In genomic region chr4:140815996-140816917, GRCm38 (mm10) we compare ENCODE assay signal across 9 mouse cellular contexts. TPM values are rescaled to one million over a fixed set of nuclear protein-coding genes. Genes with fewer than 3 reads are reported as not detected.
DNase-seq lines count a peak whose midpoint lies in the region; ATAC-seq and TF ChIP-seq lines count a peak whose summit lies in the region.
"Had no signal": no experiment of that assay in that cellular context is flagged by ENCODE, and none has a peak within 500 bp of the region (broad histone marks: within the 10 kb centered on the region; RNA-seq: fewer than 3 reads in every experiment).

No protein-coding gene starts in this region.

- H3K27ac ChIP-seq in MEL (ENCODE audit: control insufficient read depth, low read depth, low read length), result peak overlapping the region; percentile 78
- H3K27ac ChIP-seq in intestine, embryonic 16.5 days (ENCODE audit: low read length), result peak overlapping the region; percentile 75
- H3K27ac ChIP-seq in lung, postnatal 0 days (ENCODE audit: low read length), result no peak overlapping the region
- H3K27ac ChIP-seq in midbrain, embryonic 10.5 days (replicated peaks), result no peak overlapping the region
- no peak overlapping the region for H3K27ac ChIP-seq in forebrain, postnatal 0 days (ENCODE audit: low read depth, low read length)

- DNase-seq in gastrocnemius, postnatal 10 days, result peak; percentile 35
- no peak for DNase-seq in gastrocnemius, adult 8-10 months (ENCODE audit: low spot score in 2 of 2)
- peak; percentile 88 for DNase-seq in MEL (ENCODE audit: low read depth, low spot score)
- DNase-seq in lung, postnatal 0 days (ENCODE audit: low spot score), result peak; percentile 41
- DNase-seq in layer of hippocampus, adult 8-10 months (ENCODE audit: low spot score in 2 of 2), result no peak
- DNase-seq in midbrain, embryonic 10.5 days (ENCODE audit: low spot score), result no peak
- DNase-seq in forebrain, postnatal 0 days, result no peak

- TF ChIP-seq EP300 in MEL (IDR thresholded peaks at IDR 0.05; ENCODE audit: low read depth in 1 of 2, low read length in 2 of 2), result peak; percentile 43 to 76
- TF ChIP-seq EP300 in lung, postnatal 0 days (IDR thresholded peaks at IDR 0.05), result no peak

- TF ChIP-seq CTCF in MEL (IDR thresholded peaks at IDR 0.05 in 2 of 3, conservative IDR thresholded peaks at IDR 0.05 in 1 of 3; ENCODE audit: control insufficient read depth in 1 of 3, insufficient read depth in 1 of 3, low read depth in 2 of 3, low read length in 3 of 3, poor library complexity in 1 of 3, severe bottlenecking in 1 of 3), result no peak
- TF ChIP-seq CTCF in lung, postnatal 0 days (IDR thresholded peaks at IDR 0.05), result no peak
- TF ChIP-seq CTCF in forebrain, postnatal 0 days (IDR thresholded peaks at IDR 0.05; ENCODE audit: low read depth), result no peak

- H3K4me2 ChIP-seq in intestine, embryonic 16.5 days (ENCODE audit: low read depth, low read length), result peak overlapping the region; percentile 12; the same call in 1 of the 2 replicates
- no peak overlapping the region for H3K4me2 ChIP-seq in lung, postnatal 0 days (replicated peaks; ENCODE audit: low read depth, low read length)
- H3K4me2 ChIP-seq in forebrain, postnatal 0 days (ENCODE audit: low read depth), result no peak overlapping the region

- no peak for TF ChIP-seq RAD21 in MEL (IDR thresholded peaks at IDR 0.05; ENCODE audit: low read depth, low read length)

- peak overlapping the region in 1 of 2 experiments; percentile 18; a peak in 2 of 4 replicates for H3K4me3 ChIP-seq in MEL (ENCODE audit: control insufficient read depth in 1 of 2, insufficient read depth in 1 of 2, low read depth in 2 of 2, low read length in 2 of 2)
- no peak overlapping the region for H3K4me3 ChIP-seq in intestine, embryonic 16.5 days (ENCODE audit: low read length)
- no peak overlapping the region for H3K4me3 ChIP-seq in lung, postnatal 0 days (ENCODE audit: low read depth, low read length)
- H3K4me3 ChIP-seq in midbrain, embryonic 10.5 days, result no peak overlapping the region
- no peak overlapping the region for H3K4me3 ChIP-seq in forebrain, postnatal 0 days (ENCODE audit: low read depth, low read length)

- H3K27me3 ChIP-seq in MEL (ENCODE audit: control insufficient read depth in 1 of 2, insufficient read depth in 2 of 2, low read length in 2 of 2), result no peaks in the 10 kb centered on the region
- H3K27me3 ChIP-seq in intestine, embryonic 16.5 days (replicated peaks; ENCODE audit: control insufficient read depth, insufficient read depth, low read length), result no peaks in the 10 kb centered on the region
- no peaks in the 10 kb centered on the region for H3K27me3 ChIP-seq in lung, postnatal 0 days (replicated peaks; ENCODE audit: insufficient read depth, low read length)
- H3K27me3 ChIP-seq in midbrain, embryonic 10.5 days (ENCODE audit: low read depth, poor library complexity, severe bottlenecking), result peaks cover 28% of the 10 kb centered on the region
- no peaks in the 10 kb centered on the region for H3K27me3 ChIP-seq in forebrain, postnatal 0 days (ENCODE audit: insufficient read depth, low read length)

- TF ChIP-seq POLR2A in MEL (IDR thresholded peaks at IDR 0.05; ENCODE audit: control insufficient read depth in 1 of 2, insufficient read depth in 1 of 2, low read depth in 1 of 2, low read length in 2 of 2, poor library complexity in 1 of 2), result peak; percentile 24 to 28; a peak in 2 of 4 replicates

- WGBS in intestine, embryonic 16.5 days, result 30% methylated on average over 10 of the region's 10 CpGs
- WGBS in lung, postnatal 0 days, result 22% methylated on average over 10 of the region's 10 CpGs
- WGBS in midbrain, embryonic 10.5 days, result 71% methylated on average over 10 of the region's 10 CpGs
- WGBS in forebrain, postnatal 0 days, result 64% methylated on average over 10 of the region's 10 CpGs

- H3K4me1 ChIP-seq in MEL (ENCODE audit: control insufficient read depth in 1 of 2, insufficient read depth in 2 of 2, low read length in 2 of 2), result peaks cover 0 to 39% of the 10 kb centered on the region in 2 experiments; a peak in 3 of 4 replicates
- H3K4me1 ChIP-seq in intestine, embryonic 16.5 days (ENCODE audit: control insufficient read depth, insufficient read depth, low read length), result peaks cover 32% of the 10 kb centered on the region
- H3K4me1 ChIP-seq in lung, postnatal 0 days (ENCODE audit: insufficient read depth, low read depth, low read length), result no peaks in the 10 kb centered on the region
- peaks cover 20% of the 10 kb centered on the region for H3K4me1 ChIP-seq in midbrain, embryonic 10.5 days
- no peaks in the 10 kb centered on the region for H3K4me1 ChIP-seq in forebrain, postnatal 0 days (ENCODE audit: insufficient read depth)

- peak overlapping the region; percentile 33 for H3K9ac ChIP-seq in MEL (ENCODE audit: control insufficient read depth, low read depth, low read length, poor library complexity, severe bottlenecking)
- no peak overlapping the region; the same call in 1 of the 2 replicates for H3K9ac ChIP-seq in intestine, embryonic 16.5 days (ENCODE audit: low read depth, low read length)
- no peak overlapping the region for H3K9ac ChIP-seq in lung, postnatal 0 days (replicated peaks; ENCODE audit: low read depth)
- no peak overlapping the region for H3K9ac ChIP-seq in forebrain, postnatal 0 days

- H3K36me3 ChIP-seq in MEL (ENCODE audit: control insufficient read depth in 1 of 2, insufficient read depth in 2 of 2, low read length in 2 of 2), result peaks cover 0 to 9% of the 10 kb centered on the region in 2 experiments; a peak in 2 of 4 replicates
- H3K36me3 ChIP-seq in intestine, embryonic 16.5 days (ENCODE audit: control insufficient read depth, insufficient read depth, low read length), result no peaks in the 10 kb centered on the region
- no peaks in the 10 kb centered on the region for H3K36me3 ChIP-seq in lung, postnatal 0 days (ENCODE audit: insufficient read depth, low read length)
- no peaks in the 10 kb centered on the region for H3K36me3 ChIP-seq in midbrain, embryonic 10.5 days
- H3K36me3 ChIP-seq in forebrain, postnatal 0 days (ENCODE audit: insufficient read depth), result no peaks in the 10 kb centered on the region

- peak; percentile 75 for ATAC-seq in intestine, embryonic 16.5 days
- peak; percentile 29; the same call in 1 of the 2 replicates for ATAC-seq in lung, postnatal 0 days
- no peak for ATAC-seq in forebrain, postnatal 0 days

- no peaks in the 10 kb centered on the region for H3K9me3 ChIP-seq in MEL (replicated peaks; ENCODE audit: insufficient read depth, low read length)
- H3K9me3 ChIP-seq in intestine, embryonic 16.5 days (ENCODE audit: control insufficient read depth, low read length), result no peaks in the 10 kb centered on the region
- H3K9me3 ChIP-seq in lung, postnatal 0 days (ENCODE audit: low read length), result no peaks in the 10 kb centered on the region
- 0 out of 2 replicates have a peak, but pooled peaks cover 3% of the 10 kb centered on the region for H3K9me3 ChIP-seq in midbrain, embryonic 10.5 days (replicated peaks)
- H3K9me3 ChIP-seq in forebrain, postnatal 0 days (ENCODE audit: low read length), result no peaks in the 10 kb centered on the region

- no peaks in the 10 kb centered on the region for H3K79me2 ChIP-seq in MEL (ENCODE audit: control insufficient read depth, insufficient read depth, low read length, poor library complexity)

TF ChIP-seq in MEL, 35 proteins besides CTCF, POLR2A, EP300 and RAD21 (continues in another document):
- TF ChIP-seq MAZ (IDR thresholded peaks at IDR 0.05; ENCODE audit: low read depth, low read length) (no peak), NELFE (IDR thresholded peaks at IDR 0.05; ENCODE audit: low read depth, low read length) (peak; percentile 36; the same call in 1 of the 2 replicates), POLR2AphosphoS5 (IDR thresholded peaks at IDR 0.05; ENCODE audit: borderline replicate concordance, low read depth, low read length) (no peak)

RNA-seq across cellular contexts. Expression of gene Padi3, which starts 5.8 kb away (rescaled TPM):
- total RNA-seq in gastrocnemius, postnatal 10 days (2021), result under 1 TPM; 0.65 to 0.75 TPM
- total RNA-seq in gastrocnemius, adult 8-10 months (2022), result 1 to 10 TPM in 2 of 4 experiments, under 1 TPM in 2; 0.74 to 2.0 (median 1.5) TPM
- total RNA-seq in MEL (2012; rRNA removed), result 75.9 and 106 TPM in 2 replicates
- polyA plus RNA-seq in MEL (2012; ENCODE audit: insufficient read depth in 1 of 2, insufficient read length in 2 of 2, low read depth in 1 of 2, low replicate concordance in 2 of 2, missing spikeins in 1 of 2), result 10 to 100 TPM in 1 of 2 experiments, not detected in 1; 73.1 TPM
- 0.51 and 0.56 TPM in 2 replicates for polyA plus RNA-seq in intestine, embryonic 16.5 days (2015; fragmentation: Nextera tagmentation; extraction: Ambion mirVana)
- 0.35 and 0.50 TPM in 2 replicates for polyA plus RNA-seq in lung, postnatal 0 days (2015; fragmentation: Nextera tagmentation; extraction: Ambion mirVana)
- not detected for total RNA-seq in layer of hippocampus, adult 8-10 months (2022)
- polyA plus RNA-seq in midbrain, embryonic 10.5 days (2016; fragmentation: Nextera tagmentation; extraction: Ambion mirVana), result 0.10 and 0.15 TPM in 2 replicates
- not detected in 2 replicates for total RNA-seq in forebrain, postnatal 0 days (2014; rRNA removed)
- polyA plus RNA-seq in forebrain, postnatal 0 days (2015; fragmentation: Nextera tagmentation; extraction: Ambion mirVana), result 0.06 TPM in 1 of 2 replicates, not detected in the other
- total RNA-seq: left cerebral cortex, adult 8-10 months had no signal

RNA-seq across cellular contexts. Expression of gene Padi1, which starts 29.3 kb away (rescaled TPM):
- total RNA-seq in gastrocnemius, postnatal 10 days (2021), result under 1 TPM in 1 of 2 experiments, not detected in 1; 0.09 TPM
- under 1 TPM in 1 of 4 experiments, not detected in 3; 0.07 TPM for total RNA-seq in gastrocnemius, adult 8-10 months (2022)
- total RNA-seq in MEL (2012; rRNA removed), result 0.26 and 0.31 TPM in 2 replicates
- under 1 TPM in 1 of 2 experiments, not detected in 1; 0.40 TPM for polyA plus RNA-seq in MEL (2012; ENCODE audit: insufficient read depth in 1 of 2, insufficient read length in 2 of 2, low read depth in 1 of 2, low replicate concordance in 2 of 2, missing spikeins in 1 of 2)
- 0.28 and 0.43 TPM in 2 replicates for polyA plus RNA-seq in intestine, embryonic 16.5 days (2015; fragmentation: Nextera tagmentation; extraction: Ambion mirVana)
- 0.17 and 0.20 TPM in 2 replicates for polyA plus RNA-seq in lung, postnatal 0 days (2015; fragmentation: Nextera tagmentation; extraction: Ambion mirVana)
- under 1 TPM in 2 of 4 experiments, not detected in 2; 0.08 to 0.16 TPM for total RNA-seq in layer of hippocampus, adult 8-10 months (2022)
- polyA plus RNA-seq in midbrain, embryonic 10.5 days (2016; fragmentation: Nextera tagmentation; extraction: Ambion mirVana), result 0.04 and 0.06 TPM in 2 replicates
- total RNA-seq in forebrain, postnatal 0 days (2014; rRNA removed), result 0.08 and 0.10 TPM in 2 replicates
- 0.06 and 0.08 TPM in 2 replicates for polyA plus RNA-seq in forebrain, postnatal 0 days (2015; fragmentation: Nextera tagmentation; extraction: Ambion mirVana)

RNA-seq across cellular contexts. Expression of gene Padi4, which starts 42.2 kb away (rescaled TPM):
- total RNA-seq in gastrocnemius, postnatal 10 days (2021), result under 1 TPM; 0.35 to 0.90 TPM
- total RNA-seq in gastrocnemius, adult 8-10 months (2022), result not detected
- total RNA-seq in MEL (2012; rRNA removed), result not detected in 2 replicates
- polyA plus RNA-seq in MEL (2012; ENCODE audit: insufficient read depth in 1 of 2, insufficient read length in 2 of 2, low read depth in 1 of 2, low replicate concordance in 2 of 2, missing spikeins in 1 of 2), result not detected
- 4.4 and 5.9 TPM in 2 replicates for polyA plus RNA-seq in intestine, embryonic 16.5 days (2015; fragmentation: Nextera tagmentation; extraction: Ambion mirVana)
- 1.1 and 1.6 TPM in 2 replicates for polyA plus RNA-seq in lung, postnatal 0 days (2015; fragmentation: Nextera tagmentation; extraction: Ambion mirVana)
- under 1 TPM in 1 of 4 experiments, not detected in 3; 0.18 TPM for total RNA-seq in layer of hippocampus, adult 8-10 months (2022)
- polyA plus RNA-seq in midbrain, embryonic 10.5 days (2016; fragmentation: Nextera tagmentation; extraction: Ambion mirVana), result 0.54 and 0.55 TPM in 2 replicates
- total RNA-seq in forebrain, postnatal 0 days (2014; rRNA removed), result not detected in 2 replicates
- polyA plus RNA-seq in forebrain, postnatal 0 days (2015; fragmentation: Nextera tagmentation; extraction: Ambion mirVana), result 0.06 TPM in 2 replicates

Comparison
In these comparisons a context has a peak if more than half of its experiments do, and no peak if none do; other contexts are left out.
1. DNase-seq: peak in gastrocnemius, postnatal 10 days (single experiment), MEL (single experiment) and lung, postnatal 0 days (single experiment); none in gastrocnemius, adult 8-10 months (0 of 2), layer of hippocampus, adult 8-10 months (0 of 2), midbrain, embryonic 10.5 days (single experiment) and forebrain, postnatal 0 days (single experiment).
2. H3K27ac ChIP-seq: peak in MEL (single experiment) and intestine, embryonic 16.5 days (single experiment); none in lung, postnatal 0 days (single experiment), midbrain, embryonic 10.5 days (single experiment) and forebrain, postnatal 0 days (single experiment).
3. RNA of gene Padi3, which starts 5.8 kb away (total RNA-seq): 75.9 to 106 TPM in MEL; 0.74 to 2.0 TPM in gastrocnemius, adult 8-10 months, 0.65 to 0.75 TPM in gastrocnemius, postnatal 10 days, not detected in layer of hippocampus, adult 8-10 months and not detected in forebrain, postnatal 0 days; every median in the first group is over 10 times any median in the second.